7 mouse cellular contexts compared by ENCODE assay signal in genomic region chr5:45402632-45403031, GRCm38 (mm10). TPM values are rescaled to one million over a fixed set of nuclear protein-coding genes. Genes with fewer than 3 reads are reported as not detected.
A peak's percentile ranks its signal among the peaks of the same experiment; 100 is the strongest.
DNase-seq lines count a peak whose midpoint lies in the region; ATAC-seq lines count a peak whose summit lies in the region.

No protein-coding gene starts in this region.

- no peak overlapping the region for H3K27ac ChIP-seq in forebrain, embryonic 13.5 days
- H3K27ac ChIP-seq in hindbrain, embryonic 15.5 days (replicated peaks): no peak overlapping the region

- no peaks in the 10 kb centered on the region for H3K9me3 ChIP-seq in forebrain, embryonic 13.5 days (replicated peaks)
- H3K9me3 ChIP-seq in hindbrain, embryonic 15.5 days: no peaks in the 10 kb centered on the region

- DNase-seq in R1 (ENCODE audit: low read depth, low spot score): peak; percentile 61
- DNase-seq in layer of hippocampus, postnatal 14 days (ENCODE audit: low spot score in 2 of 2): peak; percentile 71 to 77
- DNase-seq in right cerebral cortex, postnatal 14 days: peak; percentile 82

- 13% methylated on average over 11 of the region's 11 CpGs for WGBS in forebrain, embryonic 13.5 days
- WGBS in hindbrain, embryonic 15.5 days: 14% methylated on average over 11 of the region's 11 CpGs

- H3K27me3 ChIP-seq in forebrain, embryonic 13.5 days: no peaks in the 10 kb centered on the region
- no peaks in the 10 kb centered on the region for H3K27me3 ChIP-seq in hindbrain, embryonic 15.5 days

- peak; percentile 90 for ATAC-seq in cerebellum, adult (ENCODE audit: insufficient number of reproducible peaks, low FRiP score, low TSS enrichment)
- ATAC-seq in forebrain, embryonic 13.5 days: peak; percentile 90
- ATAC-seq in hindbrain, embryonic 15.5 days (ENCODE audit: low FRiP score, low read depth): peak; percentile 81
- ATAC-seq in megakaryocyte progenitor cell, adult 5-6 weeks (replicated peaks; ENCODE audit: poor library complexity): peak; percentile 87

- H3K9ac ChIP-seq in forebrain, embryonic 13.5 days: no peak overlapping the region
- H3K9ac ChIP-seq in hindbrain, embryonic 15.5 days: no peak overlapping the region

- no peaks in the 10 kb centered on the region for H3K36me3 ChIP-seq in forebrain, embryonic 13.5 days (ENCODE audit: poor library complexity, severe bottlenecking)
- no peaks in the 10 kb centered on the region for H3K36me3 ChIP-seq in hindbrain, embryonic 15.5 days

- H3K4me3 ChIP-seq in forebrain, embryonic 13.5 days: no peak overlapping the region
- no peak overlapping the region for H3K4me3 ChIP-seq in hindbrain, embryonic 15.5 days

- no peaks in the 10 kb centered on the region for H3K4me1 ChIP-seq in forebrain, embryonic 13.5 days
- no peaks in the 10 kb centered on the region for H3K4me1 ChIP-seq in hindbrain, embryonic 15.5 days (replicated peaks)

- no peak overlapping the region for H3K4me2 ChIP-seq in forebrain, embryonic 13.5 days
- H3K4me2 ChIP-seq in hindbrain, embryonic 15.5 days: no peak overlapping the region

RNA-seq across cellular contexts. Expression of gene Qdpr, which starts 47.4 kb away (rescaled TPM):
- 99.7 and 106 TPM in 2 replicates for polyA plus RNA-seq in forebrain, embryonic 13.5 days (2015; fragmentation: Nextera tagmentation; extraction: Ambion mirVana)
- polyA plus RNA-seq in hindbrain, embryonic 15.5 days (2015; fragmentation: Nextera tagmentation; extraction: Ambion mirVana): 131 and 132 TPM in 2 replicates
- 100 to 1,000 TPM; 105 TPM for total RNA-seq in layer of hippocampus, postnatal 14 days (2021)
- total RNA-seq in megakaryocyte progenitor cell, adult 5-6 weeks (2015): 121 and 133 TPM in 2 replicates
- 39.5 and 52.2 TPM in 2 replicates for total RNA-seq in megakaryocyte progenitor cell, adult 5-6 weeks (2017)

RNA-seq across cellular contexts. Expression of gene Clrn2, which starts 50.9 kb away (rescaled TPM):
- polyA plus RNA-seq in forebrain, embryonic 13.5 days (2015; fragmentation: Nextera tagmentation; extraction: Ambion mirVana): not detected in 2 replicates
- polyA plus RNA-seq in hindbrain, embryonic 15.5 days (2015; fragmentation: Nextera tagmentation; extraction: Ambion mirVana): 0.38 and 0.46 TPM in 2 replicates
- under 1 TPM in 1 of 2 experiments, not detected in 1; 0.48 TPM for total RNA-seq in layer of hippocampus, postnatal 14 days (2021)
- total RNA-seq in megakaryocyte progenitor cell, adult 5-6 weeks (2015): not detected in 2 replicates
- total RNA-seq in megakaryocyte progenitor cell, adult 5-6 weeks (2017): not detected in 2 replicates
